Mouse (Mus musculus): ENCODE results near the gene Ppp1r14c. TPM values are rescaled to one million over a fixed set of nuclear protein-coding genes. Genes with fewer than 3 reads are reported as not detected.

Gene Ppp1r14c
- total and polyA plus RNA-seq, 3 experiments = not detected

DNA sequence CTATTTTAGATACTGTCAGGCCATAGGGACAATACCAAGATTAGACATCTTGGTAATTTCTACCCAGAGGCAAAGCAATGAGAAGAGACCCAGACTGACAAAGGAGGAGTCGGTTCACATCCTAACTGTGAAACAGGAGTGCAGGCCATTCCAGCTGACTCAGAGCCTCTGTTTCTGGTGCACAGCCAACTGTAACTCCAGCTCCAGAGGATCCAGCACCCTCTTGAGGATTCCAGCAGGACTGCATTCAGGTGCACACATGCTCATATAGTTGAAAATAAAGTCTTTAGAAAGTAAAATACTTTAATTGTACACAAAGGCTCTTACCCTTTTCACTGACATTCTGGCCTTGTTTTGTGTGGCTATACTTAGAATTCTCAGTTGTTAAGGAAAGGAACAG, 40.4 kb upstream of the Ppp1r14c start:
- Histone ChIP-seq H3K4me3 (replicated peaks in 1 of 3; ENCODE audit: low read depth in 2 of 3, low read length in 2 of 3, poor library complexity in 1 of 3) (no peak overlapping the region), H3K79me2 (replicated peaks; ENCODE audit: control insufficient read depth, extremely low read depth, insufficient read depth, poor library complexity, severe bottlenecking) (no peaks in the 10 kb centered on the region), H3K4me1 (ENCODE audit: control insufficient read depth in 1 of 2, insufficient read depth in 2 of 2) (no peaks in the 10 kb centered on the region), H3K27me3 (replicated peaks) (no peaks in the 10 kb centered on the region), H3K9me3 (replicated peaks; ENCODE audit: low read length) (peaks cover 3% of the 10 kb centered on the region), H3K4me2 (ENCODE audit: insufficient read depth, low read depth, poor library complexity, severe bottlenecking) (no peak overlapping the region), H3K27ac (ENCODE audit: insufficient read depth, low read depth) (no peak overlapping the region), H3K36me3 (replicated peaks in 1 of 2; ENCODE audit: control insufficient read depth in 1 of 2, insufficient read depth in 1 of 2, low read length in 1 of 2) (no peaks in the 10 kb centered on the region), H3K9ac (ENCODE audit: insufficient read depth, low read depth) (no peak overlapping the region)
- dilution Hi-C loops (cut with MboI; ENCODE audit: extremely low pct_ligation_motif_present, extremely low pct_unique_long_range_greater_than_20kb, low sequenced_read_pairs) = no loop called here
- no peak for TF ChIP-seq ZMIZ1 (IDR thresholded peaks at IDR 0.05; ENCODE audit: low read depth, low read length)
- 0 out of 2 replicates have a peak, but pooled peaks have one; percentile 9 for TF ChIP-seq SMC3 (IDR thresholded peaks at IDR 0.05; ENCODE audit: low read depth, low read length)
- no peak for TF ChIP-seq ZNF384 (IDR thresholded peaks at IDR 0.05; ENCODE audit: low read depth, low read length)
- no peak for TF ChIP-seq CHD2 (IDR thresholded peaks at IDR 0.05; ENCODE audit: low read length)
- peak in 1 of 2 experiments; percentile 40; a peak in 2 of 4 replicates for TF ChIP-seq CTCF (conservative IDR thresholded peaks at IDR 0.05 in 1 of 2, IDR thresholded peaks at IDR 0.05 in 1 of 2; ENCODE audit: low read depth in 2 of 2, low read length in 2 of 2)
- TF ChIP-seq IRF4 (IDR thresholded peaks at IDR 0.05; ENCODE audit: low read depth, low read length) = no peak
- no peak for TF ChIP-seq ZKSCAN1 (IDR thresholded peaks at IDR 0.05; ENCODE audit: borderline replicate concordance, low read depth, low read length)
- TF ChIP-seq MEF2A (IDR thresholded peaks at IDR 0.05; ENCODE audit: borderline replicate concordance, low read depth, low read length) = no peak
- TF ChIP-seq MAFK (IDR thresholded peaks at IDR 0.05; ENCODE audit: insufficient replicate concordance, low read length) = no peak
- TF ChIP-seq TCF12 (IDR thresholded peaks at IDR 0.05; ENCODE audit: low read depth, low read length) = no peak
- no peak for TF ChIP-seq HCFC1 (IDR thresholded peaks at IDR 0.05; ENCODE audit: low read depth, low read length)
- TF ChIP-seq PAX5 (IDR thresholded peaks at IDR 0.05; ENCODE audit: low read length) = no peak
- TF ChIP-seq TBP (conservative IDR thresholded peaks at IDR 0.05; ENCODE audit: low read depth, low read length) = no peak
- TF ChIP-seq E2F4 (IDR thresholded peaks at IDR 0.05; ENCODE audit: insufficient replicate concordance, low read depth, low read length) = no peak
- no peak for TF ChIP-seq BHLHE40 (IDR thresholded peaks at IDR 0.05; ENCODE audit: low read depth, low read length)
- peak; percentile 51 for TF ChIP-seq RAD21 (IDR thresholded peaks at IDR 0.05; ENCODE audit: low read depth, low read length)
- no peak for TF ChIP-seq ETS1 (conservative IDR thresholded peaks at IDR 0.05; ENCODE audit: low read depth, low read length)
- no peak for TF ChIP-seq UBTF (IDR thresholded peaks at IDR 0.05; ENCODE audit: low read depth, low read length)
- no peak for TF ChIP-seq MXI1 (IDR thresholded peaks at IDR 0.05; ENCODE audit: low read depth, low read length)
- no peak for TF ChIP-seq EP300 (IDR thresholded peaks at IDR 0.05; ENCODE audit: low read length)
- in situ Hi-C loops (cut with MboI; ENCODE audit: low pct_ligation_motif_present, low pct_unique_long_range_greater_than_20kb, low sequenced_read_pairs) = loop anchor here (25.0 kb wide), 1 partner anchor 612 kb away; no protein-coding TSS in a partner anchor
- peak; percentile 31 for DNase-seq (ENCODE audit: extremely low read depth)

DNA sequence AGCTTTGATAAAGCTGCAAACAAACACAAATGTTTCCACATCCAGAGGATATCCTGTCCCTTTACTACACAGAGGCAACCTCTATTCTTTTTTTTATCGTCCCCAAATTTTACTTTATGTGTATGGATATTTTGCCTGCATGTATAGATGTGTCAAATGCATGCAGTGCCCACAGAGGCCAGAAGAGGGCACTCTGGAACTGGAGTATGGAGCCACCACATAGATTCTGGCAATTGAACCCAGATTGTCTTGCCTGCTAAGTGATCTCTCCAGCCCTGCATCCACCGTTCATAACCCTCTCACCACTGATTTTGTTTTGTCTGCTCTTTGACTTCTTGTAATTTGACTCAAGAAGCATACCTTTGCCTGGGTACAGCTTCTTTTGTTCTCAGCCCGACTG, 33.0 kb upstream of the Ppp1r14c start:
- in situ Hi-C loops (cut with MboI; ENCODE audit: low pct_ligation_motif_present, low pct_unique_long_range_greater_than_20kb, low sequenced_read_pairs) (loop anchor here (5.0 to 25.0 kb wide), 2 partner anchors 194 to 604 kb away; no protein-coding TSS in a partner anchor), dilution Hi-C loops (cut with MboI; ENCODE audit: extremely low pct_ligation_motif_present, extremely low pct_unique_long_range_greater_than_20kb, low sequenced_read_pairs) (no loop called here)
- no peaks in the 10 kb centered on the region for H3K79me2 ChIP-seq (replicated peaks; ENCODE audit: control insufficient read depth, extremely low read depth, insufficient read depth, poor library complexity, severe bottlenecking)
- TF ChIP-seq POLR2A (IDR thresholded peaks at IDR 0.05; ENCODE audit: low read depth, low read length) (no peak), RCOR1 (conservative IDR thresholded peaks at IDR 0.05; ENCODE audit: low read depth, low read length) (no peak), TBP (conservative IDR thresholded peaks at IDR 0.05; ENCODE audit: low read depth, low read length) (no peak), SMC3 (IDR thresholded peaks at IDR 0.05; ENCODE audit: low read depth, low read length) (peak; percentile 85), ZC3H11A (IDR thresholded peaks at IDR 0.05; ENCODE audit: low read depth, low read length) (peak; percentile 64; the same call in 1 of the 2 replicates), SIN3A (IDR thresholded peaks at IDR 0.05; ENCODE audit: low read length) (no peak), CTCF (conservative IDR thresholded peaks at IDR 0.05 in 1 of 2, IDR thresholded peaks at IDR 0.05 in 1 of 2; ENCODE audit: low read depth in 2 of 2, low read length in 2 of 2) (peak; percentile 81 to 87), RAD21 (IDR thresholded peaks at IDR 0.05; ENCODE audit: low read depth, low read length) (peak; percentile 85)
- no peak overlapping the region for H3K4me2 ChIP-seq (ENCODE audit: insufficient read depth, low read depth, poor library complexity, severe bottlenecking)
- no peaks in the 10 kb centered on the region for H3K27me3 ChIP-seq (replicated peaks)
- no peaks in the 10 kb centered on the region for H3K36me3 ChIP-seq (replicated peaks in 1 of 2; ENCODE audit: control insufficient read depth in 1 of 2, insufficient read depth in 1 of 2, low read length in 1 of 2)
- peaks cover 2 to 10% of the 10 kb centered on the region in 2 experiments; a peak in 3 of 4 replicates for H3K4me1 ChIP-seq (ENCODE audit: control insufficient read depth in 1 of 2, insufficient read depth in 2 of 2)
- H3K27ac ChIP-seq (ENCODE audit: insufficient read depth, low read depth) = no peak overlapping the region
- H3K4me3 ChIP-seq (replicated peaks in 1 of 3; ENCODE audit: low read depth in 2 of 3, low read length in 2 of 3, poor library complexity in 1 of 3) = no peak overlapping the region
- no peak overlapping the region for H3K9ac ChIP-seq (ENCODE audit: insufficient read depth, low read depth)
- peak; percentile 70 for DNase-seq (ENCODE audit: extremely low read depth)
- peaks cover 3% of the 10 kb centered on the region for H3K9me3 ChIP-seq (replicated peaks; ENCODE audit: low read length)
